Mouse (Mus musculus): ENCODE data around the gene Nid1. TPM values are rescaled to one million over a fixed set of nuclear protein-coding genes. Genes with fewer than 3 reads are reported as not detected.

Nid1 gene
- polyA plus RNA-seq (2012; rRNA removed; ENCODE audit: low replicate concordance) = 8.3 and 22.0 TPM in 2 replicates

GRCm38 (mm10) chr13:13437460-13438015, at the start of gene Nid1:
Nid1 (plus strand) TSS chr13:13437551.

GRCm38 (mm10) chr13:13393228-13394095, 43.9 kb upstream of the Nid1 start, which contains the start of gene Gpr137b:
Gpr137b (minus strand) TSS chr13:13394014.

Other genes starting within 250 kb of the Nid1 start
- gene Gpr137b, start 43.5 kb upstream of the Nid1 start, polyA plus RNA-seq (2012; rRNA removed; ENCODE audit: low replicate concordance) = 3.6 and 5.7 TPM in 2 replicates
- gene Lyst, start 152.8 kb downstream of the Nid1 start, polyA plus RNA-seq (2012; rRNA removed; ENCODE audit: low replicate concordance) = 0.34 and 0.63 TPM in 2 replicates